Mouse (Mus musculus) MEL (cell line): ENCODE measurements at regions not wholly inside any gene's neighbourhood (a gene's known extent, or its start where the extent isn't known, plus 50 kb on each side); places are given as distances from the start of the nearest gene placed in this dataset.

Source experiments
- DNase-seq: peaks from one replicate; pipeline ENCODE4 v3.0.0; 2011; ENCODE audit warnings: low read depth, low spot score
- H3K27ac ChIP-seq: 2 replicates; pipeline ENCODE4 v1.5.1; 2012; ENCODE audit warnings: low read depth, mild to moderate bottlenecking, control low read depth, low read length, moderate library complexity; ENCODE audit not compliant: control insufficient read depth
- H3K27me3 ChIP-seq, 2 experiments: fragments of 150-350 bp in 1 of 2; sonication (generic) in 1 of 2; 2 replicates each; pipeline ENCODE4 v1.6.1; 2012; ENCODE audit warnings: low read length in 2 of 2, mild to moderate bottlenecking in 2 of 2, improper control_type of control experiment in 1 of 2, moderate library complexity in 1 of 2; ENCODE audit not compliant: insufficient read depth in 2 of 2, control insufficient read depth in 1 of 2
- H3K36me3 ChIP-seq, 2 experiments: 2 replicates each; pipeline ENCODE4 v1.6.1; 2012 to 2014; ENCODE audit warnings: low read length in 2 of 2, improper control_type of control experiment in 1 of 2, inconsistent platforms in 1 of 2, mild to moderate bottlenecking in 1 of 2; ENCODE audit not compliant: insufficient read depth in 2 of 2, control insufficient read depth in 1 of 2
- H3K4me1 ChIP-seq, 2 experiments: fragments of 150-350 bp in 1 of 2; sonication (generic) in 1 of 2; 2 replicates each; pipeline ENCODE4 v1.6.1; 2012; ENCODE audit warnings: low read length in 2 of 2, improper control_type of control experiment in 1 of 2, mild to moderate bottlenecking in 1 of 2; ENCODE audit not compliant: insufficient read depth in 2 of 2, control insufficient read depth in 1 of 2
- H3K4me3 ChIP-seq, 2 experiments: fragments of 150-350 bp in 1 of 2; sonication (generic) in 1 of 2; 2 replicates each; pipeline ENCODE4 v1.5.1; 2012; ENCODE audit warnings: low read depth in 2 of 2, low read length in 2 of 2, mild to moderate bottlenecking in 2 of 2, moderate library complexity in 2 of 2, control low read depth in 1 of 2, improper control_type of control experiment in 1 of 2; ENCODE audit not compliant: control insufficient read depth in 1 of 2, insufficient read depth in 1 of 2
- H3K79me2 ChIP-seq: 2 replicates; pipeline ENCODE4 v1.6.1; 2012; ENCODE audit warnings: mild to moderate bottlenecking, low read length, moderate library complexity; ENCODE audit not compliant: control insufficient read depth, poor library complexity, insufficient read depth
- H3K9ac ChIP-seq: 2 replicates; pipeline ENCODE4 v1.6.1; 2012; ENCODE audit warnings: low read depth, mild to moderate bottlenecking, control low read depth, low read length, moderate library complexity; ENCODE audit not compliant: control insufficient read depth, poor library complexity, severe bottlenecking
- H3K9me3 ChIP-seq: fragments of 150-350 bp; sonication (generic); replicated peaks from 2 replicates; pipeline ENCODE4 v1.6.1; 2012; ENCODE audit warnings: mild to moderate bottlenecking, low read length, improper control_type of control experiment, moderate library complexity; ENCODE audit not compliant: insufficient read depth
- BHLHE40 ChIP-seq: IDR thresholded peaks from 2 replicates; pipeline ENCODE4 v1.6.1; 2012; ENCODE audit warnings: low read depth, mild to moderate bottlenecking, inconsistent platforms, low read length, improper control_type of control experiment, borderline replicate concordance
- CHD1 ChIP-seq: IDR thresholded peaks from 2 replicates; pipeline ENCODE4 v1.6.1; 2012; ENCODE audit warnings: low read depth, mild to moderate bottlenecking, inconsistent platforms, low read length, improper control_type of control experiment
- CHD2 ChIP-seq: IDR thresholded peaks from 2 replicates; pipeline ENCODE4 v1.6.1; 2011; ENCODE audit warnings: low read length, improper control_type of control experiment
- CTCF ChIP-seq, 3 experiments: IDR thresholded peaks in 2 of 3; conservative IDR thresholded peaks in 1 of 3; 2 replicates each; pipeline ENCODE4 v1.5.1; 2011 to 2012; ENCODE audit warnings: low read length in 3 of 3, low read depth in 2 of 3, mild to moderate bottlenecking in 2 of 3, improper control_type of control experiment in 1 of 3, inconsistent platforms in 1 of 3, mixed read lengths in 1 of 3, moderate library complexity in 1 of 3; ENCODE audit not compliant: control insufficient read depth in 1 of 3, insufficient read depth in 1 of 3, poor library complexity in 1 of 3, severe bottlenecking in 1 of 3
- E2F4 ChIP-seq: IDR thresholded peaks from 2 replicates; pipeline ENCODE4 v1.6.1; 2011; ENCODE audit warnings: low read depth, low read length, improper control_type of control experiment, borderline replicate concordance
- ELF1 ChIP-seq: IDR thresholded peaks from 2 replicates; pipeline ENCODE4 v1.6.1; 2014; ENCODE audit warnings: low read depth, mild to moderate bottlenecking, inconsistent platforms, low read length, improper control_type of control experiment, moderate library complexity
- EP300 ChIP-seq, 2 experiments: IDR thresholded peaks; 2 replicates each; pipeline ENCODE4 v1.6.1; 2011; ENCODE audit warnings: improper control_type of control experiment in 2 of 2, low read length in 2 of 2, low read depth in 1 of 2, mild to moderate bottlenecking in 1 of 2
- ETS1 ChIP-seq: IDR thresholded peaks from 2 replicates; pipeline ENCODE4 v1.6.1; 2012; ENCODE audit warnings: low read depth, mild to moderate bottlenecking, inconsistent platforms, low read length, improper control_type of control experiment, moderate library complexity
- GABPA ChIP-seq: IDR thresholded peaks from 2 replicates; pipeline ENCODE4 v1.6.1; 2012; ENCODE audit warnings: low read depth, mild to moderate bottlenecking, inconsistent platforms, low read length, improper control_type of control experiment, moderate library complexity
- MAFK ChIP-seq: IDR thresholded peaks from 2 replicates; pipeline ENCODE4 v1.6.1; 2011; ENCODE audit warnings: low read depth, mild to moderate bottlenecking, low read length, improper control_type of control experiment, borderline replicate concordance
- MAX ChIP-seq: IDR thresholded peaks from 2 replicates; pipeline ENCODE4 v1.6.1; 2011; ENCODE audit warnings: low read length, improper control_type of control experiment
- MEF2A ChIP-seq: IDR thresholded peaks from 2 replicates; pipeline ENCODE4 v1.6.1; 2014; ENCODE audit warnings: low read depth, mild to moderate bottlenecking, inconsistent platforms, low read length, improper control_type of control experiment; ENCODE audit not compliant: poor library complexity, insufficient replicate concordance, severe bottlenecking; ENCODE audit errors: extremely low read depth
- MYC ChIP-seq: IDR thresholded peaks from 2 replicates; pipeline ENCODE4 v1.6.1; 2011; ENCODE audit warnings: low read depth, mild to moderate bottlenecking, low read length, improper control_type of control experiment, moderate library complexity
- NRF1 ChIP-seq: IDR thresholded peaks from 2 replicates; pipeline ENCODE4 v1.6.1; 2014; ENCODE audit warnings: low read depth, mild to moderate bottlenecking, inconsistent platforms, low read length, improper control_type of control experiment, moderate library complexity; ENCODE audit not compliant: poor library complexity, insufficient read depth, severe bottlenecking
- POLR2A ChIP-seq, 2 experiments: IDR thresholded peaks; 2 replicates each; pipeline ENCODE4 v1.6.1; 2011 to 2012; ENCODE audit warnings: low read length in 2 of 2, mild to moderate bottlenecking in 2 of 2, control low read depth in 1 of 2, improper control_type of control experiment in 1 of 2, low read depth in 1 of 2, moderate library complexity in 1 of 2; ENCODE audit not compliant: control insufficient read depth in 1 of 2, insufficient read depth in 1 of 2, poor library complexity in 1 of 2
- RAD21 ChIP-seq: IDR thresholded peaks from 2 replicates; pipeline ENCODE4 v1.6.1; 2011; ENCODE audit warnings: mild to moderate bottlenecking, low read depth, low read length, improper control_type of control experiment
- RCOR1 ChIP-seq: IDR thresholded peaks from 2 replicates; pipeline ENCODE4 v1.6.1; 2012; ENCODE audit warnings: low read depth, mild to moderate bottlenecking, inconsistent platforms, low read length, improper control_type of control experiment
- SMC3 ChIP-seq: IDR thresholded peaks from 2 replicates; pipeline ENCODE4 v1.6.1; 2011; ENCODE audit warnings: low read depth, low read length, improper control_type of control experiment
- TAL1 ChIP-seq: IDR thresholded peaks from 2 replicates; pipeline ENCODE4 v1.6.1; 2012; ENCODE audit warnings: mild to moderate bottlenecking, inconsistent platforms, low read length, moderate library complexity, mixed read lengths
- TBP ChIP-seq: IDR thresholded peaks from 2 replicates; pipeline ENCODE4 v1.8.0; 2011; ENCODE audit warnings: low read depth, low read length, improper control_type of control experiment
- TCF12 ChIP-seq: IDR thresholded peaks from 2 replicates; pipeline ENCODE4 v1.6.1; 2014; ENCODE audit warnings: low read depth, mild to moderate bottlenecking, inconsistent platforms, low read length, improper control_type of control experiment, moderate library complexity
- UBTF ChIP-seq: IDR thresholded peaks from 2 replicates; pipeline ENCODE4 v1.6.1; 2012; ENCODE audit warnings: low read depth, mild to moderate bottlenecking, inconsistent platforms, low read length, improper control_type of control experiment, moderate library complexity, borderline replicate concordance; ENCODE audit not compliant: insufficient read depth
- USF1 ChIP-seq: IDR thresholded peaks from 2 replicates; pipeline ENCODE4 v1.6.1; 2014; ENCODE audit warnings: low read depth, mild to moderate bottlenecking, inconsistent platforms, low read length, improper control_type of control experiment, moderate library complexity
- USF2 ChIP-seq, 2 experiments: IDR thresholded peaks; 2 replicates each; pipeline ENCODE4 v1.6.1; 2011 to 2012; ENCODE audit warnings: improper control_type of control experiment in 2 of 2, low read length in 2 of 2, borderline replicate concordance in 1 of 2, inconsistent platforms in 1 of 2, low read depth in 1 of 2, mild to moderate bottlenecking in 1 of 2; ENCODE audit not compliant: insufficient read depth in 1 of 2
- ZC3H11A ChIP-seq: IDR thresholded peaks from 2 replicates; pipeline ENCODE4 v1.6.1; 2012; ENCODE audit warnings: low read depth, mild to moderate bottlenecking, inconsistent platforms, low read length, improper control_type of control experiment
- ZMIZ1 ChIP-seq: IDR thresholded peaks from 2 replicates; pipeline ENCODE4 v1.6.1; 2012; ENCODE audit warnings: low read depth, mild to moderate bottlenecking, inconsistent platforms, low read length, improper control_type of control experiment, moderate library complexity

DNA sequence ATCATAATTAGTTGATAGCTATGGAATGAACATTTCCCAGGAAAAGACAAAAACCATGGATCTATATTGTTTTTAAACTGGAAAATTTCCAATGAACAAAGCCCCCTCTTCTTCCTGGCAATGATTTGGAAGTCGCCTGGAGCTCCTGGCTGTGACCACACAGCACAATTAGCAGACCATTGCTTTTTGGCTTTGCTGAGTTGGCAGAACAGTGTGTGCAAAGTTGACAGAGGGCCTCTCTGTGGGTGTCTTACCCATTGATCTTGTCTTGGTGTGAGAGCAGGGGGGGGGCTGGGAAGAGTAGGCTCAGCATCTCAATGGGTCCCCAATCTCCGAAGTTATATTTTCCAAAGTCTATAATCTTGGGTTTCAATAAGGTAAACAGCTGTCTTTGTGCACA, 270.8 kb upstream of the Thsd7b start:
- no peak overlapping the region for H3K9ac ChIP-seq
- H3K27me3 ChIP-seq: no peaks in the 10 kb centered on the region
- H3K27ac ChIP-seq: no peak overlapping the region
- H3K4me3 ChIP-seq: no peak overlapping the region
- TF ChIP-seq GABPA: no peak
- TF ChIP-seq CHD1: no peak
- no peak for TF ChIP-seq USF2 (IDR thresholded peaks at IDR 0.05; ENCODE audit: borderline replicate concordance in 1 of 2, insufficient read depth in 1 of 2, low read depth in 1 of 2, low read length in 2 of 2)
- no peak for TF ChIP-seq ELF1
- no peak for TF ChIP-seq TCF12
- TF ChIP-seq POLR2A (IDR thresholded peaks at IDR 0.05; ENCODE audit: control insufficient read depth in 1 of 2, insufficient read depth in 1 of 2, low read depth in 1 of 2, low read length in 2 of 2, poor library complexity in 1 of 2): no peak
- TF ChIP-seq CHD2: no peak
- TF ChIP-seq SMC3: no peak
- TF ChIP-seq ETS1: no peak
- TF ChIP-seq ZC3H11A: no peak
- TF ChIP-seq ZMIZ1: no peak
- no peak for TF ChIP-seq EP300 (IDR thresholded peaks at IDR 0.05; ENCODE audit: low read depth in 1 of 2, low read length in 2 of 2)
- TF ChIP-seq USF1: no peak
- TF ChIP-seq TBP: no peak
- no peak for TF ChIP-seq NRF1
- H3K4me1 ChIP-seq: no peaks in the 10 kb centered on the region
- no peaks in the 10 kb centered on the region for H3K36me3 ChIP-seq
- no peaks in the 10 kb centered on the region for H3K79me2 ChIP-seq
- H3K9me3 ChIP-seq: no peaks in the 10 kb centered on the region
- DNase-seq: no peak

DNA sequence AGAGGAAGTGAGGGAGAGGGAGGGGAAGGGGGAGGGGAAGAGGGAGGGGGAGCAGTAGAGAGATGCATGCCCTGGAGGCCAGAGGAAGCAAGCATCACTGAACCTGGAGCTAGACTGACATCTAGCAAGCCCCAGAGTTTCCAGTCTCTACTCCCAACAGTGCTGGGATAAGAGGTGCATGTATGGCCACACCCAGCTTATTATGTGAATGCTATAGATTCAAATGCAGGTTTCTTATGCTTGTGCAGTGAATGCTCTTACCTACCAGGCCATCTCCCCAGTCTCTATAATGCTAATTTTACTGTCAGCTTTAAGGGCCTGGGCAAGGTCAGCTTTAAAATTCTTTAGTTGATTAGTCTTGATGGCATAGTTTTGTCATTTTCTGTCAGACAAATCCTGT, 271.3 kb upstream of the Thsd7b start:
- Histone ChIP-seq H3K4me1 (no peaks in the 10 kb centered on the region), H3K9ac (no peak overlapping the region), H3K27me3 (no peaks in the 10 kb centered on the region), H3K4me3 (no peak overlapping the region), H3K9me3 (no peaks in the 10 kb centered on the region), H3K27ac (no peak overlapping the region)
- DNase-seq: no peak
- TF ChIP-seq USF1 (no peak), RCOR1 (no peak), CTCF (IDR thresholded peaks at IDR 0.05 in 2 of 3, conservative IDR thresholded peaks at IDR 0.05 in 1 of 3; ENCODE audit: control insufficient read depth in 1 of 3, insufficient read depth in 1 of 3, low read depth in 2 of 3, low read length in 3 of 3, poor library complexity in 1 of 3, severe bottlenecking in 1 of 3) (no peak), UBTF (no peak), MYC (no peak), USF2 (IDR thresholded peaks at IDR 0.05; ENCODE audit: borderline replicate concordance in 1 of 2, insufficient read depth in 1 of 2, low read depth in 1 of 2, low read length in 2 of 2) (no peak), MAFK (no peak), NRF1 (no peak), RAD21 (no peak), E2F4 (no peak), GABPA (no peak), ELF1 (no peak), ZC3H11A (no peak), MAX (no peak), TAL1 (no peak), BHLHE40 (no peak), EP300 (IDR thresholded peaks at IDR 0.05; ENCODE audit: low read depth in 1 of 2, low read length in 2 of 2) (no peak), MEF2A (no peak)
- TF ChIP-seq, all 39 proteins: peak for 0
- Histone ChIP-seq H3K36me3 (no peaks in the 10 kb centered on the region), H3K79me2 (no peaks in the 10 kb centered on the region)
